Mouse (Mus musculus) hindbrain, embryonic 12.5 days (tissue): ENCODE measurements around the gene Map3k10. TPM values are rescaled to one million over a fixed set of nuclear protein-coding genes. Genes with fewer than 3 reads are reported as not detected.

Source experiments
- ATAC-seq: fragments of 200-750 bp; cut with Nextera tagmentation; 2 replicates; pipeline ENCODE4 v1.8.0; 2017; ENCODE audit warnings: moderate TSS enrichment; ENCODE audit not compliant: low FRiP score
- H3K27ac ChIP-seq: fragments of 300-500 bp; sonication (generic); 2 replicates; pipeline ENCODE4 v1.5.1; 2016; ENCODE audit warnings: mild to moderate bottlenecking
- H3K27me3 ChIP-seq: fragments of 300-500 bp; sonication (generic); 2 replicates; pipeline ENCODE4 v1.6.1; 2016; ENCODE audit warnings: mild to moderate bottlenecking
- H3K36me3 ChIP-seq: fragments of 300-500 bp; sonication (generic); 2 replicates; pipeline ENCODE4 v1.6.1; 2016; ENCODE audit warnings: mild to moderate bottlenecking
- H3K4me1 ChIP-seq: fragments of 300-500 bp; sonication (generic); 2 replicates; pipeline ENCODE4 v1.6.1; 2016
- H3K4me2 ChIP-seq: fragments of 300-500 bp; sonication (generic); replicated peaks from 2 replicates; pipeline ENCODE4 v1.6.1; 2016; ENCODE audit warnings: mild to moderate bottlenecking
- H3K4me3 ChIP-seq: fragments of 300-500 bp; sonication (generic); 2 replicates; pipeline ENCODE4 v1.5.1; 2016; ENCODE audit warnings: mild to moderate bottlenecking
- H3K9ac ChIP-seq: fragments of 300-500 bp; sonication (generic); 2 replicates; pipeline ENCODE4 v1.6.1; 2016; ENCODE audit warnings: mild to moderate bottlenecking, moderate library complexity
- H3K9me3 ChIP-seq: fragments of 300-500 bp; sonication (generic); replicated peaks from 2 replicates; pipeline ENCODE4 v1.6.1; 2016; ENCODE audit warnings: mild to moderate bottlenecking
- WGBS: fragments of 180-500 bp; shearing (Covaris S2); methylation state at CpG from one replicate; pipeline ENCODE4 v1.1.7; 2016; 5-methylcytosine and 5-hydroxymethylcytosine counted together
- polyA plus RNA-seq: library from polyadenylated mRNA; unstranded; fragments of >200 nt; fragmentation: Nextera tagmentation; extraction: Ambion mirVana; gene quantifications from 2 replicates; pipeline ENCODE4 v1.2.1, GENCODE M21; 2016

Gene Map3k10
- polyA plus RNA-seq, 1 experiment from 2014 or later, result 18.8 TPM

DNA sequence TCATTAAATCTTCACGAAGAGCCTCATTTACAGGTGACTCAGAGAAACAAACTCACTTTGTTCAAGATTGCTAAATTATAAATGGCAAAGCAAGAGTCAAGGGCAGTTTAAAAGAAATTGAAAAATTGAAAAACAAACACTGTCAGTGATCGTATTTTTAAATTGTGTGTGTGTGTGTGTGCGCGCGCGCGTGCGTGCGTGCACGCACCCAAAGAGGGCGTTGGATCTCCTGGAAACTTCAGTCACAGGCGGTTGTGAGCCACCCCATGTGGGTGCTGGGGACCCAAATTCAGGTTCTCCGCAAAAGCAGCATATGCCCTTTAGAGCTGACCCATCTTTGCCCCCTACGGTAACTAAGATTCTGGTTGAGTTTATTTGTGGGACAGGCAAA is 819 bp upstream of the Map3k10 start:
- Histone ChIP-seq H3K9me3 (no peaks in the 10 kb centered on the region), H3K4me1 (peaks cover 21% of the 10 kb centered on the region), H3K36me3 (peaks cover 9% of the 10 kb centered on the region; the same call in 1 of the 2 replicates), H3K4me2 (peak overlapping the region; percentile 99), H3K9ac (no peak overlapping the region; the same call in 1 of the 2 replicates), H3K4me3 (peak overlapping the region; percentile 91), H3K27ac (no peak overlapping the region), H3K27me3 (no peaks in the 10 kb centered on the region)
- no peak for ATAC-seq
- 35% methylated on average over 14 of the region's 14 CpGs for WGBS

DNA sequence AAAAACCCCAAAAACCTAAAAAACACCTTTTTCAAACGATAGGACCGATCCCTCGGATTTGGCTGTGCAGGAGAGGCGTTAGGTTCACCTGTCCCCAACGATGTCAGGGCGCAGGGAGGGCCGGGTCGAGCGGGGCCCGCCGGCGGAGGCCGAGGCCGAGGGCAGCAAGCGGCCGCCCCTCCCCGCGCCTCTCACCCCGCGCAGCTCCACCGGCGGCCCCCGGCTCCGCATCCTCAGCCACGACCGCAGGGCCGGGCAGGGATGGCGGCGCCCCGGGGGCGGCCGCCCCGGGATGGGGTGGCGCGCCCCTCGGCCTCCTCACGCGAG is 240 bp downstream of the Map3k10 start:
- Histone ChIP-seq H3K4me3 (peak overlapping the region; percentile 91), H3K27ac (peak overlapping the region; percentile 89; the same call in 1 of the 2 replicates), H3K4me1 (peaks cover 26% of the 10 kb centered on the region), H3K4me2 (peak overlapping the region; percentile 99), H3K27me3 (no peaks in the 10 kb centered on the region), H3K36me3 (peaks cover 15% of the 10 kb centered on the region; the same call in 1 of the 2 replicates), H3K9me3 (no peaks in the 10 kb centered on the region), H3K9ac (peak overlapping the region; percentile 91)
- WGBS, result under 1% methylated on average over 38 of the region's 38 CpGs
- ATAC-seq, result peak; percentile 82; the same call in 1 of the 2 replicates

DNA sequence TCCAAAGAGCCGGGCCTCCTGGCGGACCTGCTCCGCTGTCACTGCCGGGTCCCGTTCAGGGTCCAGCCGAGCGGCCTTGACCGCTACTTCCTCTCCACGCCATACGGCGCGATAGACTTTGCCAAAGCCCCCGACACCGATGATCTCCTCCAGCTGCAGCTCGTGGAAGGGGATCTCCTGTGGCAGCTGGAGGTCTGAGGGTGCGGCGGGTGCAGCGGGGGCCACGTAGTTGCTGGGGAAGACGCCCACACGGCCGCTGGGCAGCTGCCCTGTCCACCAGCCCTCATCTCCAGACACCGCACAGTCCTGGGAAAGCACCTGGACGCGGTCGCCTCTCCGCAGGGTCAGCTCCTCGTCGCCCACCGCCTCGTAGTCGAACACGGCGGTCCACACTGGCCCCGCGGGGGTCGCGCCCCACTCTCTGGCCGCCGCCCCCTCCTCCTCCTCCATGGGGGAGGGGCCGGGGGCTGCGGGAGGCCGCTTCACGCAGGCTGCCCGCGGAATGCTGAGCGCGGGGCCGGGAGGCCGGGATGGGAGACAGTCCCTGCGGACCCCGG is 745 bp downstream of the Map3k10 start:
- H3K9me3 ChIP-seq, result no peaks in the 10 kb centered on the region
- WGBS, result 2% methylated on average over 43 of the region's 52 CpGs
- H3K36me3 ChIP-seq, result peaks cover 17% of the 10 kb centered on the region; the same call in 1 of the 2 replicates
- peak; percentile 39 for ATAC-seq
- H3K4me3 ChIP-seq, result peak overlapping the region; percentile 91
- H3K4me1 ChIP-seq, result peaks cover 26% of the 10 kb centered on the region
- H3K4me2 ChIP-seq, result peak overlapping the region; percentile 99
- peak overlapping the region; percentile 91 for H3K9ac ChIP-seq
- H3K27me3 ChIP-seq, result no peaks in the 10 kb centered on the region
- H3K27ac ChIP-seq, result 0 out of 2 replicates have a peak overlapping the region, but pooled peaks have one; percentile 89

DNA sequence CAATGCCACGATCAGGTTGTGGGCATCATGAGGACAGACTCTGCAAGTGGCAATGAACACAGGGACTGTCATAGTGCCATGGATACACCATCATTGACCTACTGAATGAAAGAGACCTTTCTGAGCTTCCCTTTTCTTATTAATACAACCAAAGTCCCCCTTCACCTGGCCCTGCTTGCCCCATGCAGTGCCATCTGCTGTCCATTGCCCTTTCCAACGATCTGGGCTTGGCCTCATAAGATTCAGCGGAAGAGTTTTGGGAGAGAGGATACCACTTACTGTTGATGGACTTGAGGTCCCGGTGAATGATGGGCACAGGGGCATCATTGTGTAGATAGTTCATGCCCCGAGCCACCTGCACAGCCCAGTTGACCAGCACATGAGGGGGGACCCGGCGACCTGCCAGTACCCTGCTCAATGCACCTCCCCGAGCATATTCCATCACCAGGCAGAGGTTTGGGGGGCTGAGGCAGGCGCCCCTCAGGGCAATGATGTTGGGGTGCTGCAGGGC is 1.3 kb downstream of the Map3k10 start:
- Histone ChIP-seq H3K27me3 (no peaks in the 10 kb centered on the region), H3K4me1 (peaks cover 26% of the 10 kb centered on the region), H3K36me3 (peaks cover 22% of the 10 kb centered on the region), H3K9ac (peak overlapping the region; percentile 91), H3K27ac (no peak overlapping the region), H3K4me3 (peak overlapping the region; percentile 91), H3K9me3 (no peaks in the 10 kb centered on the region), H3K4me2 (peak overlapping the region; percentile 99)
- ATAC-seq, result no peak
- 56% methylated on average over 9 of the region's 9 CpGs for WGBS

DNA sequence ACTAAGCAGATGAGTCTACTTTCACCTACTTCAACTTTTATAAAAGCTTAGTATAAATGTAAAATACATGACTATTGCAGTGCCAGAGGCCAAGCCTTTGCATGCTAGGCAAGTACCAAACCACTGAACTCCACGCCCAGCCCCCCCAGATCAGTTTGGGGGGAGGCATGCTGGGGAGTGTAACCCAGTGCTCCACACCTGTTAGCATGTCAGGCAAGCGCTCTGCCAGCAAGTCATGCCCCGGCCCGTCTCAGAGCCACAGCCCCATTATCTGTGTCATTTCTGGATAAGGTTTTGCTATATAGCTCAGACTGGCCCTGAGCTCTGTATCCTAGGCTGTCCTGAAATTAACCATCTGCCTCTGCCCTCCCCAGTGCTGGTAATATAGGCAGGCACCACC is 12.4 kb downstream of the Map3k10 start:
- no peak overlapping the region for H3K9ac ChIP-seq
- no peak overlapping the region for H3K4me2 ChIP-seq
- ATAC-seq, result no peak
- peaks cover 65% of the 10 kb centered on the region for H3K36me3 ChIP-seq
- WGBS, result 87% methylated on average over 4 of the region's 4 CpGs
- H3K9me3 ChIP-seq, result no peaks in the 10 kb centered on the region
- peaks cover 28% of the 10 kb centered on the region for H3K27me3 ChIP-seq
- no peak overlapping the region for H3K27ac ChIP-seq
- no peak overlapping the region for H3K4me3 ChIP-seq
- no peaks in the 10 kb centered on the region for H3K4me1 ChIP-seq

DNA sequence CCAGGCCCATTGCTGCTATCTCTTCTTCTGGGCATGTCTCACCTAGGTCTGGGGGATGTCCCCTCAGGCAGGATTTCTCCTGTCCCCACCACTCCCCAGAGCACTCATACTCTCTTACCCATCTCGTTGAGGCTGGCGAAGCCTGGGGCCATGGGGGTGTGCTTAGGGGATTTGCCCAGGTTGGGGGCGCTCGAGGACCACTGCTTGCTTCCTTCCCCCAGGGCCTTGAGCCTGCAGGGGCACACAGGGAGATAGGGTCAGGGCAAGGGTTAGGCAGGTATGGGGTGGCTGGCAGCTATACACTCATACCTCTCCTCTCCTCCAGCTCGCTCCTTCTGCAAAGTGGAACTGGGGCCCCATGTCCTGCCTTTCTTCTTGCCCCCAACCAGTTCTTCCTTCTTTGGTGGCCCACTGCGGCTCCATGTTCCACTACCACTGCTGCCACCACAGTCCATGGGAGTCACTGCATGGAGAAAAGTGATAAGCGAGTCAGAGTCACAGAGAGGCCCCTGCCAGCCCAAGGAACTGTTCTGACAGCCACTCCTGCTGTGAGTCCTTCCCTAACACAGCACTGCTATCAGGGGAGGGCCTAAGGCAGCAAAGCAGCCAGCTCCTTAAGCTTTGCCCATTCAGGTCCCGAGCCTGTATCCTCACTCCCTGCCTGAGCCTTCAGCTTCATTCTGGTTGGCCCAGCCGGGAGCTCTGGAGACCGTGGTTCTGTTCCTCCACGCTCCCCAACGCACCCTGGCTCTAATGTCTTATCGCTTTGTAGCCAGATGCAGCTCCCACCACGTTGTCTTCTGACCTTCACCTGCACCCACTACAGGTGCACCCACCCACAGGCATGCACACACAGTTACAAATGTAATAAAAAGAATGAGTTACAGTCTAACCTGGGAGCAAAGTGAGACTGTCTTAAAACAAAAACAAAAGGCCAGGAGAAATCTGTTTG is 15.4 kb downstream of the Map3k10 start:
- H3K4me3 ChIP-seq, result no peak overlapping the region
- WGBS, result 61% methylated on average over 14 of the region's 14 CpGs
- H3K9me3 ChIP-seq, result no peaks in the 10 kb centered on the region
- no peak overlapping the region for H3K27ac ChIP-seq
- H3K4me1 ChIP-seq, result peaks cover 3% of the 10 kb centered on the region
- no peak overlapping the region for H3K4me2 ChIP-seq
- H3K9ac ChIP-seq, result no peak overlapping the region
- ATAC-seq, result no peak
- H3K36me3 ChIP-seq, result peaks cover 64% of the 10 kb centered on the region
- peaks cover 58% of the 10 kb centered on the region for H3K27me3 ChIP-seq

DNA sequence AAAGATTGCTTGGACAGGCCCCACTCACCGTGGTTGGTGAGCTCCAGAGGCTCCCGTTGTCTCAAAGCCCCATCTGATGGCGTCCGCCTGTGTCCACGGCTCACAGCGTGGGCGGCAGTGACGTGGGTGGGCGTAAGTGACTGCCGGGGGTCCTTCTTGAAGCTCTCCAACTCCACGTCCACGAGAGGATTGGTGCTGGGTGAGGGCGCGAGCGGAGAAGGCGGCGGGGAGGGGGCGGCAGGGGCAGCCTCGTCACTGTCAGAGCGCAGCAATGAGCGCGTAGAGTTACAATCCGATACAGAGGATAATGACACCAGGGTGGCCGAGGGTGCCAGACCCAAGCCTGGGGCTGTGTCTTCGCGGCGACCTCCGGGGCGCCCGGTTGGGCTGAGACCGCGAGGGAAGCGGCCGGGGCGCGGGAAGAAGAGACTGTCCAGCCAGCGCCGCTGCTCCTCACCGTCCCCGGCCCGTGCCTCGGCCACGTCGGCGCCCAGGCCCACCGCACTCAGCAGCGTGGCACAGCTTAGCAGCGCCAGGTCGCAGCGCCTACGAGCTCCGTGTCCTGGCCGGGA is 16.5 kb downstream of the Map3k10 start:
- 32% methylated on average over 52 of the region's 53 CpGs for WGBS

DNA sequence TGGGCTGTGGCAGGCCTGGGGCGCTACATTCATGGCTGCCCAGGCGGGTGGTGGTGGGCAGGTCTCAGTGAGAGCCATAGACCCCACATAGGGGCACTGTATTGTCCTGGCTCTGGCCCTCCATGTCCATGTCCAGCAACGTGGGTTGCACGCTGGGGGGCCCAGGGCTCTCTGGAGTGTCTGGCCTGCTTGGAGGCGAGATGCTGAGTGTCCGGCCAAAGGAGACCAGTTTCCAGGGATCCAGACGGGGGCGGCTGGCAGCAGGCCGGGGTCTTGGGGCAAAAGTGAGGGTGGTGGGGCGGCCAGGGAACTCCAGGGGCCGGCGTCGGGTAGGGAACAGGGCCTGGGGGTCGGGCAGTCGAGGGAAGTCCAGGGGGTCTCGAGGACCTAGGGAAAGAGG is 17.8 kb downstream of the Map3k10 start:
- H3K9ac ChIP-seq, result no peak overlapping the region
- H3K4me1 ChIP-seq, result peaks cover 9% of the 10 kb centered on the region
- ATAC-seq, result no peak
- no peak overlapping the region for H3K27ac ChIP-seq
- peaks cover 75% of the 10 kb centered on the region for H3K27me3 ChIP-seq
- no peaks in the 10 kb centered on the region for H3K9me3 ChIP-seq
- no peak overlapping the region for H3K4me2 ChIP-seq
- H3K4me3 ChIP-seq, result no peak overlapping the region
- peaks cover 55% of the 10 kb centered on the region for H3K36me3 ChIP-seq
- 89% methylated on average over 16 of the region's 16 CpGs for WGBS

More for the DNA sequence above, 16.5 kb downstream of the Map3k10 start:
- no peak overlapping the region for H3K9ac ChIP-seq
- H3K4me2 ChIP-seq, result no peak overlapping the region
- peaks cover 9% of the 10 kb centered on the region for H3K4me1 ChIP-seq
- H3K36me3 ChIP-seq, result peaks cover 61% of the 10 kb centered on the region
- ATAC-seq, result no peak
- H3K27me3 ChIP-seq, result peaks cover 66% of the 10 kb centered on the region
- no peak overlapping the region for H3K27ac ChIP-seq
- H3K9me3 ChIP-seq, result no peaks in the 10 kb centered on the region
- H3K4me3 ChIP-seq, result no peak overlapping the region

DNA sequence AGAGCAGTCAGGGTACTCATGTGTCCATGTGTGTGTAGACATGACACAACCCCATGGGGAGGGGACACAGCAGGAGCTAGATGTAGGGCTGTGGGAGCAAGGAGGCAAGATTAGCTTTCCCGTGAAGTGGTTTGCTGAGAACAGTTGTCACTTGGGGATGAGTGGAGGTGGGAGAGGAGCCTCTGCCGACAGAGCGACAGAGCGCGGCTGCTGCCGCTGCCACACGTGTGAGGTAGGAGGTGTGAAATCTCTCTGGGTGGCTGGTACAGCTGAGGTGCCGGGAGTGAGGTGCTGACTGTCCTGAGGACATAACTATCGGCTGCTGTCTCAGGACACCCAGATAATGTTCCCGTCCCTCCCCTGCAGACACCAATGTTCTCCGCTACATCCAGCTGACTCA is 18.9 kb downstream of the Map3k10 start:
- H3K9me3 ChIP-seq, result no peaks in the 10 kb centered on the region
- H3K4me2 ChIP-seq, result no peak overlapping the region
- H3K4me3 ChIP-seq, result no peak overlapping the region
- WGBS, result 73% methylated on average over 11 of the region's 11 CpGs
- H3K27me3 ChIP-seq, result peaks cover 75% of the 10 kb centered on the region
- no peak overlapping the region for H3K9ac ChIP-seq
- no peak overlapping the region for H3K27ac ChIP-seq
- peaks cover 45% of the 10 kb centered on the region for H3K36me3 ChIP-seq
- ATAC-seq, result no peak
- H3K4me1 ChIP-seq, result peaks cover 9% of the 10 kb centered on the region

DNA sequence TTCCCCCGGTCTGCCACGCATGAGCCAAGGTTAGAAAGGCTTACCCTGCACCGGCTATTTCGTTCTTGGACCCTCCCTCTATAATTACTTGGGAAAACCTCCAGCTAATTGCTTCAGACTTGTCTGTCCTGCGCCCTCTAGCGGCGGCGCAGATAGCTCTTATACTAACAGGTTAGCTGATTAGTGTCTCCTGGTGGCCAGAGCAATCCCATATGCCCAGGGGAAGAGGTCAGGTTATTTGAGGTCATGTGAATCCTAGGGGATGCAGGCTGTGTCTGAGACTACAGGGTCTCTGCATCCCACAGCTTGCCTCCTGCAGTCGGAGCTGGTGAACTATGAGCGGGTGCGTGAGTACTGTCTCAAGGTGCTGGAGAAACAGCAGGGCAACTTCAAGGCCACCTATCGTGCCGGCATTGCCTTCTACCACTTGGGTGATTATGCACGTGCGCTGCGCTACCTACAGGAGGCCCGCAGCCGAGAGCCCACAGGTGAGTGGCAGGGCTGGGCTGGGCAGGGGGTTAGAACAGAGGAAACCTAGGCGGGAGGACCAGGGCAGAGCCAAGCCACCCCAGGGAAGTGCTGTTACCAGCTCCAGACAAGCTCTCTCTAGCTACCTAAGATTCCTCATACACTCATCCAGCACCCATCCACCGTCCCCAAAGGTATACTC is 19.7 kb downstream of the Map3k10 start:
- H3K36me3 ChIP-seq, result peaks cover 39% of the 10 kb centered on the region
- H3K27me3 ChIP-seq, result peaks cover 73% of the 10 kb centered on the region
- H3K4me3 ChIP-seq, result peak overlapping the region; percentile 61
- no peak for ATAC-seq
- no peaks in the 10 kb centered on the region for H3K9me3 ChIP-seq
- peak overlapping the region; percentile 84 for H3K4me2 ChIP-seq
- 64% methylated on average over 20 of the region's 20 CpGs for WGBS
- peaks cover 9% of the 10 kb centered on the region for H3K4me1 ChIP-seq
- H3K9ac ChIP-seq, result peak overlapping the region; percentile 76
- no peak overlapping the region for H3K27ac ChIP-seq

DNA sequence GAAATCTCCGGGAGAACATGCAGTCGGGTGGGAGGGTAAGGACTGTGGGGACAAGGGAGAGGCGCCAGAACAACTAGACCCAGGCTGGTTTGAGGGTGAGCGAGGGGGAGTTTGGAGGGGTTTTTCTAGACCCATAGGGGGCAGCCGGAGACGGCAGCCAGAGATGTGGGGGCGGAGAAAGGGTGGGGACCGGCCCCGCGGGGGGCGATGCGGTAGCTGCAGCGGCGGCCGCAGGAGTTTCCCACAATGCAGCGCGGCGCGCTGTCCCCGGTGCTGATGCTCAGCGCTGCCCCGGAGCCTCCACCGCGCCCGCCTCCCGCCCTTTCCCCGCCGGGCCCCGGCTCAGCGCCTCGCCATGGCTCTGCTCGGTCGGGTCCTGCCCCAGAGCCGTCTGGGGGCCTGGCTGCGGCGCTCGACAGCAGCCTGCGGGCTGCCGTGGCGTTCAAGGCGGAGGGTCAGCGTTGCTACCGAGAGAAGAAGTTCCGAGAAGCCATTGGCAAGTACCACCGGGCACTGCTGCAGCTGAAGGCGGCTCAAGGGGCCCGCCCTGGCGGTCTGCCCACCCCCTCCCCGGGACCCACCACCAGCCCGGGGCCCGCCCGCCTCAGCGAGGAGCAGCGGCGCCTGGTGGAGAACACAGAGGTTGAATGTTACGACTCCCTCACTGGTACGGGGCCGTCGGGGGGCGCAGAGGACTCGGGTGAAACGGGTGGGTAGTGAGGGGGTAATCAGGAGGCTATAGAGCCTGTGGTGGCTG is 20.5 kb downstream of the Map3k10 start, which contains the start of gene Ttc9b:
Gene Ttc9b (plus strand): TSS at position 235 of the 757 bp plus-strand sequence.
- WGBS, result 2% methylated on average over 62 of the region's 62 CpGs
- no peaks in the 10 kb centered on the region for H3K9me3 ChIP-seq
- H3K27me3 ChIP-seq, result peaks cover 64% of the 10 kb centered on the region
- H3K27ac ChIP-seq, result peak within 1 kb of the TSS; percentile 94
- peak within 1 kb of the TSS; percentile 84 for H3K4me2 ChIP-seq
- peaks cover 9% of the 10 kb centered on the region for H3K4me1 ChIP-seq
- H3K9ac ChIP-seq, result peak within 1 kb of the TSS; percentile 76
- peaks cover 30% of the 10 kb centered on the region for H3K36me3 ChIP-seq
- H3K4me3 ChIP-seq, result peak within 1 kb of the TSS; percentile 61
- ATAC-seq, result peak; percentile 86
